Mouse (Mus musculus) small intestine, adult 2 months (tissue): Measurements from ENCODE around the gene Ep300. TPM values are rescaled to one million over a fixed set of nuclear protein-coding genes. Genes with fewer than 3 reads are reported as not detected.
"Not testable (repeated sequence)": the region's sequence is repeated elsewhere in the genome, so short reads cannot be mapped to it uniquely, and the experiment has no call there.

Experiments used
- H3K27ac ChIP-seq: fragments of 200-500 bp; 2 replicates; pipeline ENCODE4 v1.5.1; 2012; ENCODE audit warnings: low read depth, low read length, control low read depth, inconsistent platforms; ENCODE audit not compliant: insufficient read depth
- H3K27me3 ChIP-seq: fragments of 200-500 bp; 2 replicates; pipeline ENCODE4 v1.6.1; 2012; ENCODE audit warnings: mild to moderate bottlenecking, moderate library complexity, low read length, inconsistent platforms; ENCODE audit not compliant: control insufficient read depth, insufficient read depth
- H3K36me3 ChIP-seq: fragments of 200-500 bp; 2 replicates; pipeline ENCODE4 v1.6.1; 2012; ENCODE audit warnings: mild to moderate bottlenecking, low read length, control low read depth, inconsistent platforms; ENCODE audit not compliant: control insufficient read depth, insufficient read depth
- H3K4me1 ChIP-seq: fragments of 200-500 bp; 2 replicates; pipeline ENCODE4 v1.6.1; 2012; ENCODE audit warnings: low read length, inconsistent platforms, mixed read lengths; ENCODE audit not compliant: control insufficient read depth, insufficient read depth, insufficient read length
- H3K4me3 ChIP-seq: fragments of 200-500 bp; 2 replicates; pipeline ENCODE4 v1.5.1; 2012; ENCODE audit warnings: low read depth, mild to moderate bottlenecking, control low read depth, inconsistent platforms, low read length, moderate library complexity
- CTCF ChIP-seq: fragments of 200-500 bp; IDR thresholded peaks from 2 replicates; pipeline ENCODE4 v1.5.1; 2012; ENCODE audit warnings: low read depth, mild to moderate bottlenecking, control low read depth, inconsistent platforms, low read length, moderate library complexity, mixed read lengths; ENCODE audit not compliant: insufficient replicate concordance, insufficient read length; ENCODE audit errors: extremely low read depth
- POLR2A ChIP-seq: fragments of 200-500 bp; IDR thresholded peaks from 2 replicates; pipeline ENCODE4 v1.6.1; 2012; ENCODE audit warnings: low read depth, mild to moderate bottlenecking, control low read depth, inconsistent platforms, low read length, moderate library complexity
- WGBS: fragments of 180-500 bp; shearing (Covaris S2); methylation state at CpG from one replicate; pipeline ENCODE4 v1.1.7; 2018; 5-methylcytosine and 5-hydroxymethylcytosine counted together
- polyA plus RNA-seq: library from polyadenylated mRNA; depleted of rRNA; stranded (reverse); fragments of >200 nt; gene quantifications from 2 replicates; pipeline ENCODE4 v1.2.3, GENCODE M21; 2012; rRNA removed

Ep300 gene
- polyA plus RNA-seq, 1 experiment, result 33.3 TPM

GRCm38 (mm10) chr15:81700601-81701000 is 115.5 kb downstream of the Ep300 start:
- no peak overlapping the region for H3K4me3 ChIP-seq
- 25% methylated on average over 8 of the region's 8 CpGs for WGBS
- peaks cover 18% of the 10 kb centered on the region for H3K36me3 ChIP-seq
- TF ChIP-seq POLR2A (no peak), CTCF (no peak)
- H3K27me3 ChIP-seq, result no peaks in the 10 kb centered on the region
- no peak overlapping the region for H3K27ac ChIP-seq
- H3K4me1 ChIP-seq, result no peaks in the 10 kb centered on the region

GRCm38 (mm10) chr15:81701350-81701749 is 116.2 kb downstream of the Ep300 start:
- H3K4me3 ChIP-seq, H3K4me1 ChIP-seq, H3K27me3 ChIP-seq, H3K27ac ChIP-seq: not testable (repeated sequence)
- H3K36me3 ChIP-seq, result peaks cover 23% of the 10 kb centered on the region
- WGBS, result 84% methylated on average over 4 of the region's 4 CpGs

Other genes with a start within 250 kb of the Ep300 start
- gene Slc25a17, start 224.5 kb upstream of the Ep300 start, polyA plus RNA-seq, result 5.8 and 8.8 TPM in 2 replicates
- 3.0 and 4.7 TPM in 2 replicates for gene St13, start 185.3 kb upstream of the Ep300 start, polyA plus RNA-seq
- 1.0 and 2.6 TPM in 2 replicates for gene Xpnpep3, start 185.2 kb upstream of the Ep300 start, polyA plus RNA-seq
- not detected in 2 replicates for gene Dnajb7, start 177.1 kb upstream of the Ep300 start, polyA plus RNA-seq
- 9.4 and 17.7 TPM in 2 replicates for gene Rbx1, start 119.1 kb upstream of the Ep300 start, polyA plus RNA-seq
- 4.4 and 7.8 TPM in 2 replicates for gene L3mbtl2, start 78.5 kb downstream of the Ep300 start, polyA plus RNA-seq
- 2.0 and 2.8 TPM in 2 replicates for gene Chadl, start 111.9 kb downstream of the Ep300 start, polyA plus RNA-seq
- gene Zc3h7b, start 159.7 kb downstream of the Ep300 start, polyA plus RNA-seq, result 7.3 and 7.7 TPM in 2 replicates
- 13.3 and 17.8 TPM in 2 replicates for gene Rangap1, start 160.2 kb downstream of the Ep300 start, polyA plus RNA-seq
- 5.6 and 9.4 TPM in 2 replicates for gene Tef, start 217.1 kb downstream of the Ep300 start, polyA plus RNA-seq